Mouse (Mus musculus): ENCODE data around the gene Ppp1r3d. TPM values are rescaled to one million over a fixed set of nuclear protein-coding genes. Genes with fewer than 3 reads are reported as not detected.

Gene Ppp1r3d
- polyA plus RNA-seq (2012; ENCODE audit: low replicate concordance) = 2.1 and 12.6 TPM in 2 replicates

GRCm38 (mm10) chr2:178414261-178415149, at the start of gene Ppp1r3d, which contains the start of gene Fam217b:
Gene Ppp1r3d (minus strand): TSS chr2:178414472.
Gene Fam217b (plus strand): TSS chr2:178414524.

GRCm38 (mm10) chr2:178430231-178430630, 16.0 kb upstream of the Ppp1r3d start, which contains the start of gene Cdh26:
Gene Cdh26 (plus strand): TSS chr2:178430531.

GRCm38 (mm10) chr2:178407053-178407815, 7.0 kb downstream of the Ppp1r3d start, which contains the start of gene Sycp2:
Gene Sycp2 (minus strand): TSS chr2:178407685.

Other genes starting within 250 kb of the Ppp1r3d start
- gene Sycp2, start 6.8 kb downstream of the Ppp1r3d start, polyA plus RNA-seq (2012; ENCODE audit: low replicate concordance) = 0.05 and 0.06 TPM in 2 replicates
- 1.1 and 2.1 TPM in 2 replicates for gene Fam217b, start 52 bp upstream of the Ppp1r3d start, polyA plus RNA-seq (2012; ENCODE audit: low replicate concordance)
- gene Cdh26, start 16.1 kb upstream of the Ppp1r3d start, polyA plus RNA-seq (2012; ENCODE audit: low replicate concordance) = not detected in 2 replicates